Mouse (Mus musculus) MEL (cell line): ENCODE measurements around the gene Pter.

ENCODE experiments used
- BHLHE40 ChIP-seq: IDR thresholded peaks from 2 replicates; pipeline ENCODE4 v1.6.1; 2012; ENCODE audit warnings: low read depth, mild to moderate bottlenecking, inconsistent platforms, low read length, improper control_type of control experiment, borderline replicate concordance
- CTCF ChIP-seq, 3 experiments: IDR thresholded peaks in 2 of 3; conservative IDR thresholded peaks in 1 of 3; 2 replicates each; pipeline ENCODE4 v1.5.1; 2011 to 2012; ENCODE audit warnings: low read length in 3 of 3, low read depth in 2 of 3, mild to moderate bottlenecking in 2 of 3, improper control_type of control experiment in 1 of 3, inconsistent platforms in 1 of 3, mixed read lengths in 1 of 3, moderate library complexity in 1 of 3; ENCODE audit not compliant: control insufficient read depth in 1 of 3, insufficient read depth in 1 of 3, poor library complexity in 1 of 3, severe bottlenecking in 1 of 3
- ELF1 ChIP-seq: IDR thresholded peaks from 2 replicates; pipeline ENCODE4 v1.6.1; 2014; ENCODE audit warnings: low read depth, mild to moderate bottlenecking, inconsistent platforms, low read length, improper control_type of control experiment, moderate library complexity
- EP300 ChIP-seq, 2 experiments: IDR thresholded peaks; 2 replicates each; pipeline ENCODE4 v1.6.1; 2011; ENCODE audit warnings: improper control_type of control experiment in 2 of 2, low read length in 2 of 2, low read depth in 1 of 2, mild to moderate bottlenecking in 1 of 2
- GABPA ChIP-seq: IDR thresholded peaks from 2 replicates; pipeline ENCODE4 v1.6.1; 2012; ENCODE audit warnings: low read depth, mild to moderate bottlenecking, inconsistent platforms, low read length, improper control_type of control experiment, moderate library complexity
- MAZ ChIP-seq: IDR thresholded peaks from 2 replicates; pipeline ENCODE4 v1.6.1; 2012; ENCODE audit warnings: low read depth, mild to moderate bottlenecking, inconsistent platforms, low read length, improper control_type of control experiment
- MXI1 ChIP-seq: IDR thresholded peaks from 2 replicates; pipeline ENCODE4 v1.6.1; 2011; ENCODE audit warnings: mild to moderate bottlenecking, low read depth, low read length, improper control_type of control experiment
- MYC ChIP-seq: IDR thresholded peaks from 2 replicates; pipeline ENCODE4 v1.6.1; 2011; ENCODE audit warnings: low read depth, mild to moderate bottlenecking, low read length, improper control_type of control experiment, moderate library complexity
- POLR2A ChIP-seq, 2 experiments: IDR thresholded peaks; 2 replicates each; pipeline ENCODE4 v1.6.1; 2011 to 2012; ENCODE audit warnings: low read length in 2 of 2, mild to moderate bottlenecking in 2 of 2, control low read depth in 1 of 2, improper control_type of control experiment in 1 of 2, low read depth in 1 of 2, moderate library complexity in 1 of 2; ENCODE audit not compliant: control insufficient read depth in 1 of 2, insufficient read depth in 1 of 2, poor library complexity in 1 of 2
- SIN3A ChIP-seq: IDR thresholded peaks from 2 replicates; pipeline ENCODE4 v1.6.1; 2012; ENCODE audit warnings: low read length, improper control_type of control experiment, inconsistent platforms
- TAL1 ChIP-seq: IDR thresholded peaks from 2 replicates; pipeline ENCODE4 v1.6.1; 2012; ENCODE audit warnings: mild to moderate bottlenecking, inconsistent platforms, low read length, moderate library complexity, mixed read lengths
- USF1 ChIP-seq: IDR thresholded peaks from 2 replicates; pipeline ENCODE4 v1.6.1; 2014; ENCODE audit warnings: low read depth, mild to moderate bottlenecking, inconsistent platforms, low read length, improper control_type of control experiment, moderate library complexity
- ZMIZ1 ChIP-seq: IDR thresholded peaks from 2 replicates; pipeline ENCODE4 v1.6.1; 2012; ENCODE audit warnings: low read depth, mild to moderate bottlenecking, inconsistent platforms, low read length, improper control_type of control experiment, moderate library complexity

GRCm38 (mm10) chr2:12978771-12979170 is 54.9 kb downstream of the Pter start:
- TF ChIP-seq POLR2A (IDR thresholded peaks at IDR 0.05; ENCODE audit: control insufficient read depth in 1 of 2, insufficient read depth in 1 of 2, low read depth in 1 of 2, low read length in 2 of 2, poor library complexity in 1 of 2), result no peak
- no peak for TF ChIP-seq CTCF (IDR thresholded peaks at IDR 0.05 in 2 of 3, conservative IDR thresholded peaks at IDR 0.05 in 1 of 3; ENCODE audit: control insufficient read depth in 1 of 3, insufficient read depth in 1 of 3, low read depth in 2 of 3, low read length in 3 of 3, poor library complexity in 1 of 3, severe bottlenecking in 1 of 3)
- no peak for TF ChIP-seq USF1
- TF ChIP-seq ELF1, result no peak
- TF ChIP-seq TAL1, result no peak
- TF ChIP-seq MXI1, result no peak
- no peak for TF ChIP-seq ZMIZ1
- no peak for TF ChIP-seq EP300 (IDR thresholded peaks at IDR 0.05; ENCODE audit: low read depth in 1 of 2, low read length in 2 of 2)
- no peak for TF ChIP-seq MAZ
- no peak for TF ChIP-seq MYC
- TF ChIP-seq SIN3A, result no peak
- no peak for TF ChIP-seq BHLHE40
- TF ChIP-seq GABPA, result no peak
